In genomic region chr10:119363616-119364015, GRCm38 (mm10) we compare ENCODE assay signal across 9 mouse cellular contexts.
DNase-seq lines count a peak whose midpoint lies in the region; ATAC-seq and TF ChIP-seq lines count a peak whose summit lies in the region.
"Had no signal": no experiment of that assay in that cellular context is flagged by ENCODE, and none has a peak within 500 bp of the region (broad histone marks: within the 10 kb centered on the region; RNA-seq: fewer than 3 reads in every experiment).

No protein-coding gene starts in this region.

- no peak overlapping the region for H3K4me3 ChIP-seq in forebrain, postnatal 0 days (ENCODE audit: low read depth, low read length)
- no peak overlapping the region for H3K4me3 ChIP-seq in forebrain, embryonic 10.5 days
- H3K4me3 ChIP-seq in neural tube, embryonic 15.5 days (replicated peaks) = no peak overlapping the region
- H3K4me3 ChIP-seq in forebrain, embryonic 13.5 days = no peak overlapping the region
- H3K4me3 ChIP-seq: liver, embryonic 15.5 days had no signal

- no peak for ATAC-seq in forebrain, postnatal 0 days
- no peak for ATAC-seq in neural tube, embryonic 15.5 days (ENCODE audit: low FRiP score)
- no peak for ATAC-seq in forebrain, embryonic 13.5 days

- H3K27me3 ChIP-seq in forebrain, postnatal 0 days (ENCODE audit: insufficient read depth, low read length) = no peaks in the 10 kb centered on the region
- H3K27me3 ChIP-seq in forebrain, embryonic 10.5 days (ENCODE audit: poor library complexity, severe bottlenecking) = no peaks in the 10 kb centered on the region
- no peaks in the 10 kb centered on the region for H3K27me3 ChIP-seq in neural tube, embryonic 15.5 days (replicated peaks)
- H3K27me3 ChIP-seq in forebrain, embryonic 13.5 days = no peaks in the 10 kb centered on the region
- H3K27me3 ChIP-seq: liver, embryonic 15.5 days had no signal

- peak; percentile 53 for TF ChIP-seq CTCF in forebrain, postnatal 0 days (IDR thresholded peaks at IDR 0.05; ENCODE audit: low read depth)

- no peaks in the 10 kb centered on the region for H3K9me3 ChIP-seq in forebrain, postnatal 0 days (ENCODE audit: low read length)
- H3K9me3 ChIP-seq in forebrain, embryonic 10.5 days = no peaks in the 10 kb centered on the region
- no peaks in the 10 kb centered on the region for H3K9me3 ChIP-seq in neural tube, embryonic 15.5 days (replicated peaks)
- H3K9me3 ChIP-seq in forebrain, embryonic 13.5 days (replicated peaks) = no peaks in the 10 kb centered on the region
- H3K9me3 ChIP-seq: liver, embryonic 15.5 days had no signal

- no peaks in the 10 kb centered on the region for H3K4me1 ChIP-seq in forebrain, postnatal 0 days (ENCODE audit: insufficient read depth)
- no peaks in the 10 kb centered on the region for H3K4me1 ChIP-seq in forebrain, embryonic 10.5 days
- no peaks in the 10 kb centered on the region; the same call in 1 of the 2 replicates for H3K4me1 ChIP-seq in neural tube, embryonic 15.5 days
- no peaks in the 10 kb centered on the region for H3K4me1 ChIP-seq in forebrain, embryonic 13.5 days
- H3K4me1 ChIP-seq: liver, embryonic 15.5 days had no signal

- no peak overlapping the region for H3K27ac ChIP-seq in forebrain, postnatal 0 days (ENCODE audit: low read depth, low read length)
- H3K27ac ChIP-seq in forebrain, embryonic 10.5 days = no peak overlapping the region
- no peak overlapping the region for H3K27ac ChIP-seq in neural tube, embryonic 15.5 days (replicated peaks)
- no peak overlapping the region for H3K27ac ChIP-seq in forebrain, embryonic 13.5 days
- H3K27ac ChIP-seq: liver, embryonic 15.5 days had no signal

- 48% methylated on average over 3 of the region's 3 CpGs for WGBS in forebrain, postnatal 0 days
- 45% methylated on average over 3 of the region's 3 CpGs for WGBS in forebrain, embryonic 10.5 days
- 48% methylated on average over 3 of the region's 3 CpGs for WGBS in neural tube, embryonic 15.5 days
- WGBS in forebrain, embryonic 13.5 days = 51% methylated on average over 3 of the region's 3 CpGs

- H3K4me2 ChIP-seq in forebrain, postnatal 0 days (ENCODE audit: low read depth) = no peak overlapping the region
- H3K4me2 ChIP-seq in neural tube, embryonic 15.5 days = no peak overlapping the region
- no peak overlapping the region for H3K4me2 ChIP-seq in forebrain, embryonic 13.5 days
- H3K4me2 ChIP-seq: liver, embryonic 15.5 days had no signal

- DNase-seq in forebrain, postnatal 0 days = no peak
- no peak for DNase-seq in forebrain, embryonic 10.5 days (ENCODE audit: extremely low spot score, low spot score)
- DNase-seq in neural tube, embryonic 10.5 days (ENCODE audit: extremely low spot score, low spot score) = peak; percentile 20
- peak; percentile 28 to 34 for DNase-seq in adrenal gland, postnatal 36 days
- DNase-seq in induced T-regulatory cell, adult 2 months (ENCODE audit: low read depth) = peak; percentile 55
- DNase-seq in mesoderm, embryonic 11.5 days (ENCODE audit: low read depth, low spot score) = peak; percentile 17

- H3K36me3 ChIP-seq in forebrain, postnatal 0 days (ENCODE audit: insufficient read depth) = no peaks in the 10 kb centered on the region
- no peaks in the 10 kb centered on the region for H3K36me3 ChIP-seq in forebrain, embryonic 10.5 days (replicated peaks)
- no peaks in the 10 kb centered on the region for H3K36me3 ChIP-seq in neural tube, embryonic 15.5 days
- H3K36me3 ChIP-seq in forebrain, embryonic 13.5 days (ENCODE audit: poor library complexity, severe bottlenecking) = no peaks in the 10 kb centered on the region
- H3K36me3 ChIP-seq: liver, embryonic 15.5 days had no signal

- H3K9ac ChIP-seq in forebrain, postnatal 0 days = no peak overlapping the region
- no peak overlapping the region for H3K9ac ChIP-seq in neural tube, embryonic 15.5 days (replicated peaks)
- no peak overlapping the region for H3K9ac ChIP-seq in forebrain, embryonic 13.5 days
- H3K9ac ChIP-seq: liver, embryonic 15.5 days had no signal

Comparison
In these comparisons a context has a peak if more than half of its experiments do, and no peak if none do; other contexts are left out.
1. DNase-seq: peak in neural tube, embryonic 10.5 days (single experiment), adrenal gland, postnatal 36 days (2 of 2), induced T-regulatory cell, adult 2 months (single experiment) and mesoderm, embryonic 11.5 days (single experiment); none in forebrain, postnatal 0 days (single experiment) and forebrain, embryonic 10.5 days (single experiment).